Mouse (Mus musculus) liver, embryonic 12.5 days (tissue): ENCODE measurements around the gene Hoxc5. TPM values are rescaled to one million over a fixed set of nuclear protein-coding genes. Genes with fewer than 3 reads are reported as not detected.

Experiments
- ATAC-seq: fragments of 200-750 bp; cut with Nextera tagmentation; 2 replicates; pipeline ENCODE4 v1.8.0; 2017; ENCODE audit warnings: moderate number of reproducible peaks, mild to moderate bottlenecking, moderate library complexity
- H3K27ac ChIP-seq: fragments of 300-500 bp; sonication (generic); 2 replicates; pipeline ENCODE4 v1.5.1; 2016; ENCODE audit warnings: mild to moderate bottlenecking
- H3K27me3 ChIP-seq: fragments of 300-500 bp; sonication (generic); replicated peaks from 2 replicates; pipeline ENCODE4 v1.6.1; 2016; ENCODE audit warnings: mild to moderate bottlenecking, moderate library complexity
- H3K36me3 ChIP-seq: fragments of 300-500 bp; sonication (generic); 2 replicates; pipeline ENCODE4 v1.6.1; 2016; ENCODE audit warnings: mild to moderate bottlenecking, moderate library complexity
- H3K4me1 ChIP-seq: fragments of 300-500 bp; sonication (generic); 2 replicates; pipeline ENCODE4 v1.6.1; 2016
- H3K4me2 ChIP-seq: fragments of 300-500 bp; sonication (generic); 2 replicates; pipeline ENCODE4 v1.6.1; 2016; ENCODE audit warnings: mild to moderate bottlenecking, moderate library complexity
- H3K4me3 ChIP-seq: fragments of 300-500 bp; sonication (generic); 2 replicates; pipeline ENCODE4 v1.5.1; 2016; ENCODE audit warnings: mild to moderate bottlenecking, moderate library complexity
- H3K9ac ChIP-seq: fragments of 300-500 bp; sonication (generic); 2 replicates; pipeline ENCODE4 v1.6.1; 2016; ENCODE audit warnings: mild to moderate bottlenecking, moderate library complexity
- H3K9me3 ChIP-seq: fragments of 300-500 bp; sonication (generic); replicated peaks from 2 replicates; pipeline ENCODE4 v1.6.1; 2016; ENCODE audit warnings: mild to moderate bottlenecking, moderate library complexity
- WGBS: fragments of 180-500 bp; shearing (Covaris S2); methylation state at CpG from one replicate; pipeline ENCODE4 v1.1.7; 2016; ENCODE audit not compliant: insufficient replicate concordance; 5-methylcytosine and 5-hydroxymethylcytosine counted together
- polyA plus RNA-seq: library from polyadenylated mRNA; unstranded; fragments of >200 nt; fragmentation: Nextera tagmentation; extraction: Ambion mirVana; gene quantifications from 2 replicates; pipeline ENCODE4 v1.2.1, GENCODE M21; 2016

Gene Hoxc5
- polyA plus RNA-seq, 1 experiment from 2014 or later, result 0.92 TPM

GRCm38 (mm10) chr15:102965003-102965891 is 2.0 kb upstream of the Hoxc5 start:
- Histone ChIP-seq H3K9ac (no peak overlapping the region), H3K9me3 (no peaks in the 10 kb centered on the region), H3K4me3 (no peak overlapping the region), H3K4me2 (no peak overlapping the region), H3K27me3 (peaks cover 98% of the 10 kb centered on the region), H3K36me3 (no peaks in the 10 kb centered on the region), H3K27ac (no peak overlapping the region), H3K4me1 (no peaks in the 10 kb centered on the region)
- 5% methylated on average over 26 of the region's 26 CpGs for WGBS
- ATAC-seq, result no peak

- Histone ChIP-seq H3K27ac (no peak overlapping the region), H3K4me3 (peak overlapping the region; percentile 9; the same call in 1 of the 2 replicates), H3K4me2 (peak overlapping the region; percentile 27; the same call in 1 of the 2 replicates), H3K9me3 (no peaks in the 10 kb centered on the region), H3K27me3 (peaks cover 98% of the 10 kb centered on the region), H3K9ac (no peak overlapping the region), H3K4me1 (no peaks in the 10 kb centered on the region), H3K36me3 (no peaks in the 10 kb centered on the region)
- no peak for ATAC-seq
- WGBS, result 4% methylated on average over 29 of the region's 30 CpGs
These were observed 1.1 kb upstream of the Hoxc5 start for GRCm38 (mm10) chr15:102965892-102966775.

DNA sequence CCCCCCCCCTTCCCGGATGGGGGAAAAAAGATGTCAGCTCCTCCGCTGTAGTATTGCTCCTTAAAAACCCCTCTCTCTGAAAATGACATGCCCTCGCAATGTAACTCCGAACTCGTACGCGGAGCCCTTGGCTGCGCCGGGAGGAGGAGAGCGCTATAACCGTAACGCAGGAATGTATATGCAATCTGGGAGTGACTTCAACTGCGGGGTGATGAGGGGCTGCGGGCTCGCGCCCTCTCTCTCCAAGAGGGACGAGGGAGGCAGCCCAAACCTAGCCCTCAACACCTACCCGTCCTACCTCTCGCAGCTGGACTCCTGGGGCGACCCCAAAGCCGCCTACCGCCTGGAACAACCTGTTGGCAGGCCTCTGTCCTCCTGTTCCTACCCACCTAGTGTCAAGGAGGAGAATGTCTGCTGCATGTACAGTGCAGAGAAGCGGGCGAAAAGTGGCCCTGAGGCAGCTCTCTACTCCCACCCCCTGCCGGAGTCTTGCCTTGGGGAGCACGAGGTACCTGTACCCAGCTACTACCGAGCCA is 399 bp upstream of the Hoxc5 start, which contains the start of gene Hoxc10:
TSS of gene Hoxc10 (plus strand) at position 21 of the 536 bp plus-strand sequence.
- H3K4me3 ChIP-seq, result peak within 1 kb of the TSS; percentile 9; the same call in 1 of the 2 replicates
- ATAC-seq, result no peak
- H3K4me1 ChIP-seq, result no peaks in the 10 kb centered on the region
- 4% methylated on average over 27 of the region's 27 CpGs for WGBS
- H3K4me2 ChIP-seq, result peak within 1 kb of the TSS; percentile 27; the same call in 1 of the 2 replicates
- H3K36me3 ChIP-seq, result no peaks in the 10 kb centered on the region
- no peak within 1 kb of the TSS for H3K27ac ChIP-seq
- peaks cover 98% of the 10 kb centered on the region for H3K27me3 ChIP-seq
- no peak within 1 kb of the TSS for H3K9ac ChIP-seq
- no peaks in the 10 kb centered on the region for H3K9me3 ChIP-seq

- Histone ChIP-seq H3K27ac (no peak overlapping the region), H3K4me1 (no peaks in the 10 kb centered on the region), H3K4me2 (no peak overlapping the region), H3K9ac (no peak overlapping the region), H3K36me3 (no peaks in the 10 kb centered on the region), H3K9me3 (no peaks in the 10 kb centered on the region), H3K27me3 (peaks cover 99% of the 10 kb centered on the region), H3K4me3 (no peak overlapping the region)
- WGBS, result 4% methylated on average over 34 of the region's 34 CpGs
- ATAC-seq, result no peak
These were observed 511 bp downstream of the Hoxc5 start for GRCm38 (mm10) chr15:102967511-102968397.

DNA sequence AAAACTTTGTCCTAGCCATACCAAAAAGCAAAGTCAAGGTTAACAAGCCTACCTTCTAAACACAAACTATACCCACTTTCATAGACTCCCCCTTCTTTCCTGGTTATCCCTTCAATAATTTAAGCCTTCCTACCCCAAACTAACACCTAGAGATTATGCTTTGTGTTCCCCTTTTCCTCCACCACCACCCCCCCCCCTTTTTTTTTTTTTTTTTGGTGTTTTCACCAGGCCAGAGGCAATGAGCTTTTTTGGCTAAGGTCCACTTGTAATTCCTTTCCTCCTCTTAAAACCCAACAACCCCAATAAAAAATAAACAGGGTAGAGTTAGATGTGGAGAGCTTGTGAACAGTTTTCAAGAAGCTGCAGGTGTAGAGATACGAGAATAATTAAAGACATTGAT is 2.1 kb downstream of the Hoxc5 start:
- Histone ChIP-seq H3K27ac (no peak overlapping the region), H3K9me3 (no peaks in the 10 kb centered on the region), H3K36me3 (no peaks in the 10 kb centered on the region), H3K9ac (no peak overlapping the region), H3K4me3 (no peak overlapping the region), H3K4me2 (no peak overlapping the region), H3K27me3 (peaks cover 99% of the 10 kb centered on the region), H3K4me1 (no peaks in the 10 kb centered on the region)
- no peak for ATAC-seq
- WGBS, result 7% methylated on average over 1 of the region's 1 CpGs

GRCm38 (mm10) chr15:102970740-102971139 is 3.5 kb downstream of the Hoxc5 start:
- H3K4me1 ChIP-seq, result no peaks in the 10 kb centered on the region
- no peak overlapping the region for H3K27ac ChIP-seq
- H3K9me3 ChIP-seq, result no peaks in the 10 kb centered on the region
- H3K4me2 ChIP-seq, result no peak overlapping the region
- peaks cover 99% of the 10 kb centered on the region for H3K27me3 ChIP-seq
- H3K4me3 ChIP-seq, result no peak overlapping the region
- H3K36me3 ChIP-seq, result no peaks in the 10 kb centered on the region
- no peak for ATAC-seq
- WGBS, result 3% methylated on average over 12 of the region's 12 CpGs
- H3K9ac ChIP-seq, result no peak overlapping the region

DNA sequence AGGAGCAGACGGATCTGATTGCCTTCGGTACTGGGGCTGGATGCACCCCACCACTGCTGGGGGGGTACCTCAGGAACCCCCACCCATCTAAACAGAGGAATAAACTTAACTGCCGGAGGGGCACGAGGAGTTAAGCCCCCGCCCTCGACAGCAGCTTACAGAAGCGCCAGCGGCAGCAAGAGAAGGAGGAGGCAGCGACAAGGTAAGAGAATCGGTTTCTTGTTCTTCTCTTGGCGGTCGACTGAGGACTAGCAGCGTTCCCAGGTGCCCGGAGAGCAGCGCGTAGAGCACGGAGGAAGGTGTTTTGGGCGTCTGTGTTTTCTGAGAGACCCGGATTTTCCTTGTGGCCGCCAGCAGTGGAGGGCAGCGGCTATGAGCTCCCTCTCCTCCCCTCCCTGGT is 5.0 kb downstream of the Hoxc5 start:
- whole genome bisulfite sequencing, result 2% methylated on average over 21 of the region's 21 CpGs
- Histone ChIP-seq H3K36me3 (no peaks in the 10 kb centered on the region), H3K4me1 (no peaks in the 10 kb centered on the region), H3K27ac (no peak overlapping the region), H3K27me3 (peaks cover 99% of the 10 kb centered on the region), H3K4me2 (no peak overlapping the region), H3K9ac (no peak overlapping the region), H3K4me3 (no peak overlapping the region), H3K9me3 (no peaks in the 10 kb centered on the region)
- ATAC-seq, result no peak

GRCm38 (mm10) chr15:102972753-102973152 is 5.5 kb downstream of the Hoxc5 start:
- ATAC-seq, result no peak
- Histone ChIP-seq H3K36me3 (no peaks in the 10 kb centered on the region), H3K4me3 (no peak overlapping the region), H3K9ac (no peak overlapping the region), H3K4me2 (no peak overlapping the region), H3K27me3 (peaks cover 99% of the 10 kb centered on the region), H3K4me1 (no peaks in the 10 kb centered on the region), H3K27ac (no peak overlapping the region), H3K9me3 (no peaks in the 10 kb centered on the region)
- WGBS, result 4% methylated on average over 6 of the region's 6 CpGs

DNA sequence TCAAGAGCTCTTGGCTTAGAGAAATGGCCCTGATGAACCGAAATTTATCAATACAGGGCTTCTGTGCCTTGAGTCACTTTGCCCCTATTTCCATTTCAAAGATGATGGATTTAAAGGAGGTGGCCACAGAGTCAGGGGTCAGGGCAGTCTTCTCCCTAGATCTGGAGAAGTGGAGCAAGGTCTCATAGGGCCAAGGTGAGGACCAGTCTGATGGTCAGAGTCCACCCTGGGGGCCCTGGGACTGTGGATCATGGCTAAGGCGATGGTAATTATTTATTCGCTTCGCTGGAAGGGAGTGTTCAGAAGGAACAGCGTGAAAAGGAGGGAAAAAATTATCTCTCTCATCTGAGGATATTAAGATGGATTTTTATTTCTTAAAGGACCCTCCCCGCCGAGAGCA is 7.8 kb downstream of the Hoxc5 start:
- no peak overlapping the region for H3K4me2 ChIP-seq
- no peak overlapping the region for H3K9ac ChIP-seq
- H3K4me3 ChIP-seq, result no peak overlapping the region
- 5% methylated on average over 7 of the region's 7 CpGs for WGBS
- H3K9me3 ChIP-seq, result no peaks in the 10 kb centered on the region
- H3K4me1 ChIP-seq, result no peaks in the 10 kb centered on the region
- no peak overlapping the region for H3K27ac ChIP-seq
- no peak for ATAC-seq
- no peaks in the 10 kb centered on the region for H3K36me3 ChIP-seq
- H3K27me3 ChIP-seq, result peaks cover 100% of the 10 kb centered on the region

GRCm38 (mm10) chr15:102975688-102976111 is 8.5 kb downstream of the Hoxc5 start:
- no peak for ATAC-seq
- no peak overlapping the region for H3K27ac ChIP-seq
- H3K27me3 ChIP-seq, result peaks cover 100% of the 10 kb centered on the region
- no peaks in the 10 kb centered on the region for H3K9me3 ChIP-seq
- no peaks in the 10 kb centered on the region for H3K36me3 ChIP-seq
- H3K4me3 ChIP-seq, result no peak overlapping the region
- H3K4me1 ChIP-seq, result no peaks in the 10 kb centered on the region
- 3% methylated on average over 21 of the region's 21 CpGs for WGBS
- H3K4me2 ChIP-seq, result no peak overlapping the region
- H3K9ac ChIP-seq, result no peak overlapping the region

DNA sequence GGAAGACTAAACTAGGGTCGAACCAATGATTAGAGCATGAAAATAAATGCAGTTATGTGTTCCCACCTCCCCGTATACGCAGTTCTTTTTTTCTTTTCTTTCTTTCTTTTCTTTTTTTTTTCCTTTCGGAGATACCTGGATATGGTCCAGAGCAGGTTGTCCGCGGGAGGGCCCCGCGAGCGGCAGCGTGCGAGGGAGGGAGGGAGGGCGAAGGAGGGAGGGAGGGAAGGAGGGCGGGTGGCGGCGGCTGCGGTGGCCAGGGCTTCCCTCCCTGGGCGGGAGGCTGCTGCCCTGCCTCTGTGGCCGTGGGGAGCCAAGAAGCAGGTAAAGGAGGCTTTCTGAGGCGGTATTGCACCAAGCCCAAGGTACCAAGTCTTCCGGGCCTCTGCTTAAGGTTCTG is 8.9 kb downstream of the Hoxc5 start, which contains the start of gene Hoxc9:
TSS of gene Hoxc9 (plus strand) at position 269 of the 400 bp plus-strand sequence.
- no peak within 1 kb of the TSS for H3K9ac ChIP-seq

More for the DNA sequence above, 8.9 kb downstream of the Hoxc5 start, which contains the start of gene Hoxc9:
- Histone ChIP-seq H3K36me3 (no peaks in the 10 kb centered on the region), H3K4me1 (no peaks in the 10 kb centered on the region), H3K27ac (no peak within 1 kb of the TSS), H3K9me3 (no peaks in the 10 kb centered on the region), H3K27me3 (peaks cover 100% of the 10 kb centered on the region), H3K4me2 (peak within 1 kb of the TSS; percentile 28), H3K4me3 (peak within 1 kb of the TSS; percentile 13)
- WGBS, result under 1% methylated on average over 9 of the region's 20 CpGs
- no peak for ATAC-seq
